Mouse (Mus musculus): ENCODE measurements around the gene Arf4.

GRCm38 (mm10) chr14:26645989-26646650, 8.2 kb downstream of the Arf4 start:
- no peak for TF ChIP-seq CTCF (IDR thresholded peaks at IDR 0.05; ENCODE audit: low read depth, low read length)
- no peak for TF ChIP-seq POLR2AphosphoS5 (IDR thresholded peaks at IDR 0.05; ENCODE audit: insufficient replicate concordance, low read depth, low read length)
- no peak for TF ChIP-seq TAL1 (conservative IDR thresholded peaks at IDR 0.05; ENCODE audit: low read depth, low read length)
- TF ChIP-seq GATA1 (IDR thresholded peaks at IDR 0.05; ENCODE audit: borderline replicate concordance, low read length) = no peak
- no peak for TF ChIP-seq GATA2 (IDR thresholded peaks at IDR 0.05; ENCODE audit: borderline replicate concordance, low read depth, low read length)
